Mouse (Mus musculus) C2C12 (cell line): Measurements from ENCODE around the gene Car11. TPM values are rescaled to one million over a fixed set of nuclear protein-coding genes. Genes with fewer than 3 reads are reported as not detected.

Experiments used
- H3K27me3 ChIP-seq: one replicate; pipeline ENCODE4 v1.6.1; 2011; ENCODE audit not compliant: control insufficient read depth, insufficient read depth, insufficient read length
- H3K36me3 ChIP-seq: one replicate; pipeline ENCODE4 v1.6.1; 2011; ENCODE audit not compliant: control insufficient read depth, insufficient read depth
- H3K4me3 ChIP-seq: one replicate; pipeline ENCODE4 v1.5.1; 2011; ENCODE audit warnings: mild to moderate bottlenecking, control low read depth; ENCODE audit not compliant: poor library complexity, insufficient read depth, severe bottlenecking
- H3K79me2 ChIP-seq: one replicate; pipeline ENCODE4 v1.6.1; 2011; ENCODE audit not compliant: control insufficient read depth, insufficient read depth
- H3K79me3 ChIP-seq: one replicate; pipeline ENCODE4 v1.6.1; 2011; ENCODE audit warnings: low read depth, control low read depth
- H3ac ChIP-seq: one replicate; pipeline ENCODE3; 2011; ENCODE audit warnings: low read depth; ENCODE audit not compliant: control insufficient read depth, insufficient read length
- CEBPB ChIP-seq: IDR thresholded peaks from one replicate; pipeline ENCODE4 v1.6.1; 2011; ENCODE audit warnings: low read depth, mild to moderate bottlenecking, control low read depth, moderate library complexity
- CTCF ChIP-seq: IDR thresholded peaks from one replicate; pipeline ENCODE4 v1.5.1; 2011; ENCODE audit not compliant: control insufficient read depth, insufficient read depth, insufficient read length
- FOSL1 ChIP-seq: IDR thresholded peaks from one replicate; pipeline ENCODE4 v1.8.0; 2011; ENCODE audit warnings: mild to moderate bottlenecking, low read length; ENCODE audit not compliant: poor library complexity, insufficient read depth, severe bottlenecking
- MAX ChIP-seq: IDR thresholded peaks from one replicate; pipeline ENCODE4 v1.6.1; 2011; ENCODE audit warnings: mild to moderate bottlenecking, control low read depth
- MYOD1 ChIP-seq: IDR thresholded peaks from one replicate; pipeline ENCODE4 v1.6.1; 2011; ENCODE audit warnings: low read depth; ENCODE audit not compliant: control insufficient read depth, insufficient read length
- MYOG ChIP-seq: IDR thresholded peaks from one replicate; pipeline ENCODE4 v1.6.1; 2011; ENCODE audit not compliant: control insufficient read depth, insufficient read length; ENCODE audit errors: extremely low read depth
- USF1 ChIP-seq: IDR thresholded peaks from one replicate; pipeline ENCODE4 v1.6.1; 2011; ENCODE audit warnings: low read depth, mild to moderate bottlenecking, control low read depth, moderate library complexity
- polyA plus RNA-seq: library from polyadenylated mRNA; unstranded; fragments of >200 nt; fragmentation: generic; extraction: Trizol; gene quantifications from one replicate; pipeline ENCODE4 v1.2.1, GENCODE M21; 2012; ENCODE audit warnings: missing spikeins

Gene Car11
- polyA plus RNA-seq, 1 experiment: 0.44 TPM

DNA sequence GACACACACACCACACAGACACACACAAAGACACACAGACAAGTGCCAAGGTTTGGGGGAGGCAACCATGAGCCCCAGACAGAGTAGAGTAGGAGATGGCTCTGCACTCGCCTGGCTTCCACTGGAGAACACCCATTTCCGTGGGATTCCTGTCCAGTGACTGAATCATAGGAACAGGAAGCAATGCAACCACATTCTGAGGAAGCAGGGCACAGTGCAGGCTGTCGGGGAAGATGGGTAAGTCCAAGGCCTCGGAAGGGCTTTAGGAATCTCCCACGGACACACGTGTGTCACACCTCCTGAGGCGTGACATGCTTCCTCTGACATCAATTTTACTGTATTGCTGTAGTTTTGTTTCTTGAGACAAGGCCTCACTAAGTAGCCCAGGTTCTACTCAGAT is 48.5 kb downstream of the Car11 start:
- H3K27me3 ChIP-seq: no peaks in the 10 kb centered on the region
- no peaks in the 10 kb centered on the region for H3K79me3 ChIP-seq
- no peaks in the 10 kb centered on the region for H3K79me2 ChIP-seq
- no peak overlapping the region for H3K4me3 ChIP-seq
- TF ChIP-seq CTCF: no peak
- no peak for TF ChIP-seq USF1
- TF ChIP-seq MYOG: no peak
- no peak for TF ChIP-seq MAX
- no peak overlapping the region for H3ac ChIP-seq
- H3K36me3 ChIP-seq: no peaks in the 10 kb centered on the region

DNA sequence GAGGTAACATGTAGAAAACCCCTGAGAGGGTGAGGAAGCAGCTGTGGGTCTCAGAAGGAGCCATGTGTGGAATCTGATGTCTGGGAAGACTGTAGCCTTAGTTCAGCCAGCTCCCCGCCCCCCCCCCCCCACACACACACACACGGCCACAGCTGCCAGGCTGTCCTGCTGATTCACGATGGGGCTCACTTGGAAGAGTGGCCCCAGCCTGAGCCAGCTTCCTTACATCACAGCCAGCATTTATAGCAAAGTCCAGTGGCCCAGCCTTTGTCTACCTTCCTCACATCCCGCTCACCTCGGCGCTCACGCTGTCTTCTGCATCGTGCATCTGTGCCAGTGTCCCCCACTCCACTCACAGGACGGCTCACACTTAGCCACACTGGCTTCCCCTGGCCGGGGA is 49.8 kb downstream of the Car11 start:
- TF ChIP-seq MAX (no peak), CTCF (no peak), MYOD1 (no peak), CEBPB (no peak), MYOG (no peak), USF1 (no peak), FOSL1 (no peak)
- no peaks in the 10 kb centered on the region for H3K79me2 ChIP-seq
- H3K4me3 ChIP-seq: no peak overlapping the region

DNA sequence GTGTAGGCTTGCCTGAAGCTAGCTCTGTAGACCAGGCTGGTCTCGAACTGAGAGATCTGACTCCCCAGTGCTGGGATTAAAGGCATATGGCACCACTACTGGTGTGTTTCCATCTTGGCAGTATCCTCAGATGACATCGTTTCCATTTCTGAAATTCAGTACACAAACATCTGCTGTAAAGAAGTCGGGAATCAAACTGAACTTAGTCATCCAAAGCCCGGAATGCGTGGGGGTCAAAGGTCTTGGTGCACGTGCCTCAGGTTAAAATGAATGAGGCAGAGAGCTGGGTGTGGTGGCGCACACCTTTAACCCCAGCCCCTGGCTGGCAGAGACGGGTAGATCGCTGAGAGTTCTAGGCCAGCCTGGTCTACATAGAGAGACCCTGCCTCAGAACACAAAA is 50.5 kb downstream of the Car11 start:
- H3ac ChIP-seq: no peak overlapping the region
- no peak overlapping the region for H3K4me3 ChIP-seq
- H3K36me3 ChIP-seq: no peaks in the 10 kb centered on the region
- H3K79me2 ChIP-seq: no peaks in the 10 kb centered on the region
- no peak for TF ChIP-seq CTCF
- no peak for TF ChIP-seq USF1
- no peaks in the 10 kb centered on the region for H3K27me3 ChIP-seq
- H3K79me3 ChIP-seq: no peaks in the 10 kb centered on the region

More for the DNA sequence above, 49.8 kb downstream of the Car11 start:
- Histone ChIP-seq H3ac (no peak overlapping the region), H3K36me3 (no peaks in the 10 kb centered on the region), H3K79me3 (no peaks in the 10 kb centered on the region), H3K27me3 (no peaks in the 10 kb centered on the region)

Other genes with a start within 250 kb of the Car11 start
- gene Ftl1, start 240.0 kb upstream of the Car11 start, polyA plus RNA-seq: 14,288 TPM
- gene Bax, start 232.9 kb upstream of the Car11 start, polyA plus RNA-seq: 642 TPM
- gene Tulp2, start 218.0 kb upstream of the Car11 start, polyA plus RNA-seq: not detected
- not detected for gene Gm45808, start 213.0 kb upstream of the Car11 start, polyA plus RNA-seq
- gene Dhdh, start 211.0 kb upstream of the Car11 start, polyA plus RNA-seq: 0.07 TPM
- 115 TPM for gene Nucb1, start 189.4 kb upstream of the Car11 start, polyA plus RNA-seq
- gene Ppp1r15a, start 173.6 kb upstream of the Car11 start, polyA plus RNA-seq: 32.5 TPM
- gene Plekha4, start 173.5 kb upstream of the Car11 start, polyA plus RNA-seq: 0.89 TPM
- 1.7 TPM for gene Hsd17b14, start 144.9 kb upstream of the Car11 start, polyA plus RNA-seq
- 26.5 TPM for gene Bcat2, start 129.7 kb upstream of the Car11 start, polyA plus RNA-seq
- 0.97 TPM for gene Fgf21, start 84.4 kb upstream of the Car11 start, polyA plus RNA-seq
- 0.04 TPM for gene Fut1, start 82.6 kb upstream of the Car11 start, polyA plus RNA-seq
- gene Izumo1, start 78.0 kb upstream of the Car11 start, polyA plus RNA-seq: not detected
- not detected for gene Rasip1, start 72.4 kb upstream of the Car11 start, polyA plus RNA-seq
- 0.48 TPM for gene Mamstr, start 59.9 kb upstream of the Car11 start, polyA plus RNA-seq
- 0.01 TPM for gene Fut2, start 33.4 kb upstream of the Car11 start, polyA plus RNA-seq
- gene Ntn5, start 15.8 kb upstream of the Car11 start, polyA plus RNA-seq: 0.04 TPM
- 0.18 TPM for gene Sec1, start 5.4 kb upstream of the Car11 start, polyA plus RNA-seq
- 5.6 TPM for gene Dbp, start 5.2 kb downstream of the Car11 start, polyA plus RNA-seq
- gene Rpl18, start 15.6 kb downstream of the Car11 start, polyA plus RNA-seq: 4,453 TPM
- gene Sphk2, start 18.2 kb downstream of the Car11 start, polyA plus RNA-seq: 16.9 TPM
- 0.48 TPM for gene Fam83e, start 21.4 kb downstream of the Car11 start, polyA plus RNA-seq
- 0.33 TPM for gene Spaca4, start 26.0 kb downstream of the Car11 start, polyA plus RNA-seq
- 0.27 TPM for gene Lmtk3, start 83.9 kb downstream of the Car11 start, polyA plus RNA-seq
- 0.13 TPM for gene Sult2b1, start 84.8 kb downstream of the Car11 start, polyA plus RNA-seq
- gene Cyth2, start 114.7 kb downstream of the Car11 start, polyA plus RNA-seq: 175 TPM
- 0.22 TPM for gene Kcnj14, start 124.9 kb downstream of the Car11 start, polyA plus RNA-seq
- gene Grwd1, start 131.1 kb downstream of the Car11 start, polyA plus RNA-seq: 110 TPM
- gene Kdelr1, start 172.9 kb downstream of the Car11 start, polyA plus RNA-seq: 122 TPM
- 1.1 TPM for gene Grin2d, start 178.5 kb downstream of the Car11 start, polyA plus RNA-seq
- gene Syngr4, start 196.9 kb downstream of the Car11 start, polyA plus RNA-seq: 0.15 TPM
- 21.9 TPM for gene Tmem143, start 197.1 kb downstream of the Car11 start, polyA plus RNA-seq
- gene Emp3, start 221.6 kb downstream of the Car11 start, polyA plus RNA-seq: 705 TPM
- 2.6 TPM for gene Ccdc114, start 224.2 kb downstream of the Car11 start, polyA plus RNA-seq